Mouse (Mus musculus) splenic B cell, adult 2 months (primary cell): ENCODE measurements around the gene Ccdc51.

Source experiments
- DNase-seq: peaks from one replicate; pipeline ENCODE4 v3.0.0-alpha.2; 2011; ENCODE audit warnings: low read depth, low spot score
- H3K27me3 ChIP-seq: 2 replicates; pipeline ENCODE4 v1.6.1; 2012; ENCODE audit warnings: mild to moderate bottlenecking, low read length, moderate library complexity, mixed read lengths; ENCODE audit not compliant: control insufficient read depth, poor library complexity, insufficient read depth, severe bottlenecking
- H3K36me3 ChIP-seq: 2 replicates; pipeline ENCODE4 v1.6.1; 2012; ENCODE audit warnings: mild to moderate bottlenecking, low read length, moderate library complexity, mixed read lengths; ENCODE audit not compliant: control insufficient read depth, poor library complexity, insufficient read depth, severe bottlenecking

The Ccdc51 gene

DNA sequence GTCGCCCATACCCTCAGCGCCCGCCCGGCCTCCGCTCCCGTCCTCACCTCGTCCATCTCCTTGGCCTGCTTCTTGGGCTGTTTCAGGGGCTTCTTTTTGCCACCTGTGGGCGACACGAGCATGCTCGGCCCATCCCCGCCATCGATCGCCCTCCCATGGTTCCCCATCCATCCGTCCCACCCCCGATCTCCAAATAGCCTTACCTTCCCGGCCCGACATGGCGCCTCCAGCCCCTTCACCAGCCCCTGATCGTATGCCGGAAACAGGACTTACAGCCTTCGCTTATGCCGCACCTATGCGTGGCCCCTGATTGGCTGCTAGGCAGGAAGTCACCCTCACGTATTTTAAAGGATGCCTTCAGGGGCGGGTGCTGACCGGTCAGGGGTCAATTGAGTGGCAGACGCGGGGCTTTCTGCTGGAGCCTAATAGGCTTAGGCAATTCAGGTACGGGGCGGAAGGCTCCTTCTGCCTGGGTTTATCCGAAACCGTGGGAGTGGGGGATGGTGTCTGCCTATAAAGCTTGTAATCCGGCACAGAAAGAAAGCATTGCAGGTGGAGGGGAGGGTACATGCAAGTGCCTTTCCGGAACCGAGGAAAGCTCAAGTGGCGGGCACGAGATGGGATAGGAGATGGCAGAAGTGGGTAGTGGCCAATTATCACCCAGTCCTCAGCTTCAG lies at the start of gene Ccdc51, which contains the start of gene Tma7:
TSS of gene Ccdc51 (plus strand) at position 370 of the 677 bp plus-strand sequence.
TSS of gene Tma7 (minus strand) at position 464 of the 677 bp plus-strand sequence.
- Histone ChIP-seq H3K36me3 (no peaks in the 10 kb centered on the region), H3K27me3 (no peaks in the 10 kb centered on the region)
- peak; percentile 88 for DNase-seq

- H3K36me3 ChIP-seq = no peaks in the 10 kb centered on the region
- peak; percentile 62 for DNase-seq
- H3K27me3 ChIP-seq = no peaks in the 10 kb centered on the region
These were observed 44.0 kb upstream of the Ccdc51 start, which contains the start of gene Shisa5 for GRCm38 (mm10) chr9:109038086-109038895. TSS of gene Shisa5 (plus strand) at chr9:109038565.

DNA sequence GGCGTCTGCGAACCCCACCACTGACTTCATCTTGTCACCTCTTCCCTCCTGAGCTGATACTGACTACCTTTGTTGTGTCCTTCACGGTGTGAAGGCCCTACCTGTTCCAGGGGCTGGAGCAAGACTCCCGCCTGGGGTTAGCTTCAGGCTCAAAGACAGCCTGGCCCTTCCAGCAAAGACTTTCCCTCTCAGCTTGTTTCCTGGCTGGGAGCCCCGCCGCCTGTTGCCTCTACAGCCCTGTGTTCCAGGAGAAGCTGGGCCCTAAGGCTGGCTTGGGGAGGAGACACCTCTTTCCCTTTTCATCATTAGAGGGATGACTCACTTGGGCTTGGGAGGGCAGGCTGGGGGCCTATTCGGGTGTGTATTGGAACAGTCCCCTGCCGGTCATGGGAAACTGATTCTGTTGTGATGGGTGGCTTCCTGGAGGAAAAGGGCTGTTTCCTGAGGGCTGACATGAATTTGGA lies 43.4 kb upstream of the Ccdc51 start:
- no peaks in the 10 kb centered on the region for H3K36me3 ChIP-seq
- H3K27me3 ChIP-seq = no peaks in the 10 kb centered on the region
- no peak for DNase-seq

GRCm38 (mm10) chr9:109039681-109040080 lies 42.6 kb upstream of the Ccdc51 start:
- peaks cover 2% of the 10 kb centered on the region; the same call in 1 of the 2 replicates for H3K36me3 ChIP-seq
- H3K27me3 ChIP-seq = no peaks in the 10 kb centered on the region

GRCm38 (mm10) chr9:109040216-109040615 lies 42.1 kb upstream of the Ccdc51 start:
- no peak for DNase-seq
- Histone ChIP-seq H3K36me3 (peaks cover 2% of the 10 kb centered on the region; the same call in 1 of the 2 replicates), H3K27me3 (no peaks in the 10 kb centered on the region)

More at GRCm38 (mm10) chr9:109039681-109040080, 42.6 kb upstream of the Ccdc51 start:
- no peak for DNase-seq

GRCm38 (mm10) chr9:109040906-109041305 lies 41.4 kb upstream of the Ccdc51 start:
- H3K27me3 ChIP-seq = no peaks in the 10 kb centered on the region
- no peak for DNase-seq
- peaks cover 2% of the 10 kb centered on the region; the same call in 1 of the 2 replicates for H3K36me3 ChIP-seq

- H3K36me3 ChIP-seq = peaks cover 2% of the 10 kb centered on the region; the same call in 1 of the 2 replicates
- no peak for DNase-seq
- H3K27me3 ChIP-seq = no peaks in the 10 kb centered on the region
These were observed 40.9 kb upstream of the Ccdc51 start for GRCm38 (mm10) chr9:109041351-109041750.

DNA sequence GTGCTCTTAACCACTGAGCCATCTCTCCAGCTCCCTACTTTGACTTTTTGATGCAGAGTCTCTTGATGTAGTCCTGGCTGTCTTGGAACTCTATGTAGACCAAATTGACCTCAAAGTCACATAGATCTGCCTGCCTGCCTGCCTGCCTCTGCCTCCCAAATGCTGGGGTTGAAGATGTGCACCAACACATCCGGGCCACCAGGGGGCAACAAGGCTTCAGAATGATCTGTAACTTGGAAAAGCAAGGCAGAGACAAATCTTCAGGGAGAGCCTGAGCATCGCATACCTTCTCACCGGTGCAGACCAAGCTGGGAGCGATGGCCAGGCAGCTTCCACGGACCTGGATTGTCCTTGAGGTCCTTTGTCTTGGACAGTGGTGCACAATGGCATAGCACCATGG lies 36.0 kb upstream of the Ccdc51 start:
- Histone ChIP-seq H3K27me3 (no peaks in the 10 kb centered on the region), H3K36me3 (peaks cover 2% of the 10 kb centered on the region; the same call in 1 of the 2 replicates)
- DNase-seq = peak; percentile 86

DNA sequence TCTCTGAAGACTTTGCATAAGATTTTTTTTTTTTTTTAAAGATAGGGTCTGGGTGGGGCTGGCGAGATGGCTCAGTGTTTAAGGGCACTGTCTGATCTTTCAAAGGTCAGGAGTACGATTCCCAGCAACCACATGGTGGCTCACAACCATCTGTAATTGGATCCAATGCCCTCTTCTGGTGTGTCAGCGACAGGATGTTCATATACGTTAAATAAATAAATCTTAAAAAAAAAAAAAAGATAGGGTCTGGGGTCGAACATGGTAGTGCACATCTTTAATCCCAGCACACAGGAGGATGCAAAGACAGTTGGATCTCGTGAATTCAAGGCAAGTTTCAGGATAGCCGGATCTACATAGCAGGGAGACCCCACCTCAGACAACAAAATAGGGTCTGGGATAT lies 33.0 kb upstream of the Ccdc51 start:
- Histone ChIP-seq H3K36me3 (peaks cover under 1% of the 10 kb centered on the region), H3K27me3 (no peaks in the 10 kb centered on the region)
- no peak for DNase-seq

GRCm38 (mm10) chr9:109049996-109050673 lies 32.2 kb upstream of the Ccdc51 start:
- Histone ChIP-seq H3K27me3 (no peaks in the 10 kb centered on the region), H3K36me3 (no peaks in the 10 kb centered on the region; the same call in none of the 2 replicates)
- DNase-seq = peak; percentile 44

DNA sequence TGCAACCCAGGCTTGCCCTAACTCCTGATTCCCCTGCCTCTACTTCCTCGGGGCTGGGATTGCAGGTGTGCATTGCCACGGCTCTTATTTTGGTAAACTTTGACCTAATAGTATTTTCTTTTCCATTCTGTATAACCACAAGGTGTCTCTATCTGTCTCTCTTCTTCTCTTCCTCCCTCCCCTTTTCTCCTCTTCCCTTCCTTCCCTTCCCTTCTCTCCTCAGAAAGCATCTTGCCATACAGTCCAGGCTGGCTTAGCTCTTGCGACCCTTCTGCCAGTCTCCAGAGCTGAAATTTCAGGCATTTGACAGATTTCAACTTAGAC lies 31.7 kb upstream of the Ccdc51 start:
- Histone ChIP-seq H3K36me3 (no peaks in the 10 kb centered on the region; the same call in none of the 2 replicates), H3K27me3 (no peaks in the 10 kb centered on the region)
- no peak for DNase-seq

DNA sequence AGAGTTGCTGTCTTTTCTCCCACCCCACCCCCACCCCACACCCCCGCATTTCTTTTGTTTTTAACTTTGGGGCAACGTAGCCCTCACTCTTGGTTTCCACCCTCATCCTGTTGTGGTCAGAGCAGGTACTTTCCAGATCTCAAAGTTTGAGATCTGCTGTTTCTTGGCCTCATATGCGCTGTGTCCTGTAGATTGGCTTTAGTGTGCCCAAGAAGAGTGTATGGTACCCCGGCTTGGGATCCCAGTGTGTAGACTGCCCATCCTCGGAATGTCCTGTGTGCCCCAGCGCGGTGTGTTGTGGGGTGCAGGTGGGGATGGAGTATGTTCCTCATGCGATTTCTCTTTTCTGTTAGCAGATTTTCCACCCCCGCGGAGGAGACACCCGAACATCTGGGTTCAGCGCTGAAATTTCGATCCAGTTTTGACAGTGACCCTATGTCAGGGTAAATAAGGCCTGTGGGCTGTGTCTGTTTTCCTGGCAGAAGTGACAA lies 31.2 kb upstream of the Ccdc51 start:
- Histone ChIP-seq H3K36me3 (peaks cover under 1% of the 10 kb centered on the region), H3K27me3 (no peaks in the 10 kb centered on the region)
- DNase-seq = peak; percentile 91

GRCm38 (mm10) chr9:109051651-109052489 lies 30.4 kb upstream of the Ccdc51 start:
- H3K27me3 ChIP-seq = no peaks in the 10 kb centered on the region
- DNase-seq = peak; percentile 94

More at GRCm38 (mm10) chr9:109051651-109052489, 30.4 kb upstream of the Ccdc51 start:
- peaks cover 9% of the 10 kb centered on the region for H3K36me3 ChIP-seq
